Mouse (Mus musculus): ENCODE measurements around the gene Gm21560.
"Not testable (repeated sequence)": the region's sequence is repeated elsewhere in the genome, so short reads cannot be mapped to it uniquely, and the experiment has no call there.

The Gm21560 gene

GRCm38 (mm10) chr14:6219192-6219591, at the start of gene Gm21560:
Gene Gm21560, minus strand, starts transcription at chr14:6219292.
- DNase-seq, result not testable (repeated sequence)

- DNase-seq, result not testable (repeated sequence)
Measured at GRCm38 (mm10) chr14:6163538-6163937, 55.6 kb downstream of the Gm21560 start.

GRCm38 (mm10) chr14:6161085-6161484, 58.0 kb downstream of the Gm21560 start:
- DNase-seq, result not testable (repeated sequence)
